Comparison of ENCODE assay signal across 12 mouse cellular contexts in genomic region chr13:40738196-40738880, GRCm38 (mm10). TPM values are rescaled to one million over a fixed set of nuclear protein-coding genes. Genes with fewer than 3 reads are reported as not detected.
DNase-seq lines count a peak whose midpoint lies in the region; ATAC-seq and TF ChIP-seq lines count a peak whose summit lies in the region.
"Had no signal": no experiment of that assay in that cellular context is flagged by ENCODE, and none has a peak within 500 bp of the region (broad histone marks: within the 10 kb centered on the region; RNA-seq: fewer than 3 reads in every experiment).

Tfap2a (minus strand) TSS chr13:40738376.

- no peak for TF ChIP-seq CTCF in heart, adult 2 months (IDR thresholded peaks at IDR 0.05)

- intact Hi-C loops in heart, adult 2 months (cut with DNase I), result no loop called here
- intact Hi-C loops in left cerebral cortex, postnatal 10 days (cut with DNase I), result no loop called here

- no peak for ATAC-seq in hindbrain, embryonic 14.5 days (ENCODE audit: low FRiP score)
- no peak for ATAC-seq in CD4-positive, CD25-positive, alpha-beta regulatory T cell, adult 4 months

- no peak within 1 kb of the TSS for H3K9ac ChIP-seq in heart, adult 2 months (ENCODE audit: low read depth, low read length)
- no peak within 1 kb of the TSS for H3K9ac ChIP-seq in hindbrain, embryonic 14.5 days

- H3K27ac ChIP-seq in heart, adult 2 months, result no peak within 1 kb of the TSS
- H3K27ac ChIP-seq in hindbrain, embryonic 14.5 days, result no peak within 1 kb of the TSS
- H3K27ac ChIP-seq in limb, embryonic 10.5 days, result peak within 1 kb of the TSS; percentile 61; the same call in 1 of the 2 replicates

- no peak within 1 kb of the TSS for H3K4me3 ChIP-seq in heart, adult 2 months
- peak within 1 kb of the TSS; percentile 4; the same call in 1 of the 2 replicates for H3K4me3 ChIP-seq in hindbrain, embryonic 14.5 days (replicated peaks; ENCODE audit: low read length)
- H3K4me3 ChIP-seq in limb, embryonic 10.5 days, result peak within 1 kb of the TSS; percentile 38

- no peak for TF ChIP-seq EP300 in heart, adult 2 months (IDR thresholded peaks at IDR 0.05; ENCODE audit: insufficient read depth, low read depth, low read length)

- no peaks in the 10 kb centered on the region for H3K36me3 ChIP-seq in heart, adult 2 months (ENCODE audit: control insufficient read depth, insufficient read depth, low read length)
- H3K36me3 ChIP-seq in hindbrain, embryonic 14.5 days (replicated peaks; ENCODE audit: control insufficient read depth, insufficient read depth), result no peaks in the 10 kb centered on the region
- no peaks in the 10 kb centered on the region for H3K36me3 ChIP-seq in limb, embryonic 10.5 days

- peak; percentile 57 for DNase-seq in heart, adult 11 months
- DNase-seq in heart, adult 2 months, result no peak
- DNase-seq in hindbrain, embryonic 14.5 days (ENCODE audit: low spot score), result no peak
- peak; percentile 70 for DNase-seq in limb, embryonic 10.5 days (ENCODE audit: low spot score)
- DNase-seq in retina, embryonic 14.5 days (ENCODE audit: low spot score), result peak; percentile 49
- no peak for DNase-seq in ovary, postnatal 36 days (ENCODE audit: low spot score)
- DNase-seq in left cerebral cortex, postnatal 10 days (ENCODE audit: extremely low spot score in 1 of 2, low spot score in 2 of 2), result no peak
- DNase-seq: adrenal gland, postnatal 25 days; heart, postnatal 4 days; thymus, adult 18-20 months had no signal

- H3K79me2 ChIP-seq in heart, adult 2 months (replicated peaks; ENCODE audit: control insufficient read depth, insufficient read depth, low read length), result no peaks in the 10 kb centered on the region

- peaks cover 37% of the 10 kb centered on the region for H3K27me3 ChIP-seq in heart, adult 2 months (ENCODE audit: control insufficient read depth, insufficient read depth, low read length)
- H3K27me3 ChIP-seq in hindbrain, embryonic 14.5 days (ENCODE audit: control insufficient read depth, insufficient read depth, low read length), result peaks cover 95% of the 10 kb centered on the region
- peaks cover 100% of the 10 kb centered on the region for H3K27me3 ChIP-seq in limb, embryonic 10.5 days (ENCODE audit: low read depth, poor library complexity, severe bottlenecking)

- peaks cover 2% of the 10 kb centered on the region; the same call in 1 of the 2 replicates for H3K4me1 ChIP-seq in heart, adult 2 months (ENCODE audit: control insufficient read depth, insufficient read depth, low read length)
- H3K4me1 ChIP-seq in hindbrain, embryonic 14.5 days (replicated peaks; ENCODE audit: control insufficient read depth, insufficient read depth, low read length), result no peaks in the 10 kb centered on the region; the same call in 1 of the 2 replicates
- peaks cover 51% of the 10 kb centered on the region for H3K4me1 ChIP-seq in limb, embryonic 10.5 days

- H3K9me3 ChIP-seq in hindbrain, embryonic 14.5 days (ENCODE audit: control insufficient read depth, low read length), result no peaks in the 10 kb centered on the region
- no peaks in the 10 kb centered on the region for H3K9me3 ChIP-seq in limb, embryonic 10.5 days (replicated peaks)

- TF ChIP-seq POLR2A in heart, adult 2 months (IDR thresholded peaks at IDR 0.05; ENCODE audit: insufficient read depth, low read depth, low read length), result no peak

- WGBS in heart, adult 2 months, result 4% methylated on average over 30 of the region's 30 CpGs
- under 1% methylated on average over 30 of the region's 30 CpGs for WGBS in hindbrain, embryonic 14.5 days
- WGBS in limb, embryonic 10.5 days, result under 1% methylated on average over 30 of the region's 30 CpGs

- H3K4me2 ChIP-seq in hindbrain, embryonic 14.5 days (replicated peaks), result peak within 1 kb of the TSS; percentile 33

RNA-seq across cellular contexts. Expression of gene Tfap2a, which starts in this region (rescaled TPM):
- total RNA-seq in heart, adult 2 months (2021), result under 1 TPM; 0.08 to 0.14 TPM
- 0.18 TPM in 1 of 2 replicates, not detected in the other for polyA plus RNA-seq in heart, adult 2 months (2012; rRNA removed)
- polyA plus RNA-seq in hindbrain, embryonic 14.5 days (2014; fragmentation: Nextera tagmentation; extraction: Ambion mirVana), result 9.6 and 10.5 TPM in 2 replicates
- polyA plus RNA-seq in limb, embryonic 10.5 days (2016; fragmentation: Nextera tagmentation; extraction: Ambion mirVana), result 6.7 and 6.9 TPM in 2 replicates
- polyA plus RNA-seq in CD4-positive, CD25-positive, alpha-beta regulatory T cell, adult 4 months (2017; shearing (Covaris generic)), result under 1 TPM in 1 of 2 experiments, not detected in 1; 0.20 TPM
- under 1 TPM; 0.49 to 0.51 TPM for total RNA-seq in left cerebral cortex, postnatal 10 days (2021)
- polyA plus RNA-seq: liver, embryonic 16.5 days had no signal

Comparison
In these comparisons a context has a peak if more than half of its experiments do, and no peak if none do; other contexts are left out.
1. DNase-seq: peak in heart, adult 11 months (single experiment), limb, embryonic 10.5 days (single experiment) and retina, embryonic 14.5 days (single experiment); none in heart, adult 2 months (0 of 2), hindbrain, embryonic 14.5 days (single experiment), ovary, postnatal 36 days (single experiment) and left cerebral cortex, postnatal 10 days (0 of 2).